Mouse (Mus musculus): ENCODE measurements around the gene Gna12.

DNA sequence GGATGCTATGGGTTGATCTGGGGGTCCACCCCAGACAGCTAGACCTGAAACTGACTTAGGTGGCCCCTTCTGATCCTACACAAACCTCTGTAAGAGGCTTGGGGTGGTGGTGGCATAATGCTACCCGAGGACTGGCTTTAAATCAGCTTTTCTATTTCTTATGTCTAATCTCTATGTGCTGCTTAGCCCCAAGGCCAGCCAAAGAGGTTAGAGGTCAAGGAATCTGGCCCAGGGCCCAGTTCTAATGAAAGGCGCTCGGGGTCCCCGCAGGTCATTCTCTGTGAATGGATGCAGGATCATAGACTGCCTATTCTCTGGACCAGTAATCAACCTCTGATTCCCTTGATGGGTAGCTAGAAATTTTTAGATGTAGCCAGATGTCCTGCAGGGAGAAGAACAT is 24.5 kb upstream of the Gna12 start:
- TF ChIP-seq CTCF (IDR thresholded peaks at IDR 0.05): no peak
- TF ChIP-seq POLR2A (IDR thresholded peaks at IDR 0.05; ENCODE audit: insufficient read depth, low read depth, low read length): no peak

All from heart, adult 2 months (tissue).